Mouse (Mus musculus) brain, embryonic 14.5 days (tissue): ENCODE results near the gene Parp11.

Experiments
- CTCF ChIP-seq: fragments of 200-500 bp; IDR thresholded peaks from 2 replicates; pipeline ENCODE4 v1.5.1; 2012; ENCODE audit warnings: inconsistent platforms, mild to moderate bottlenecking, moderate library complexity, borderline replicate concordance; ENCODE audit not compliant: insufficient read depth, insufficient read length; ENCODE audit errors: extremely low read depth
- POLR2A ChIP-seq: fragments of 200-500 bp; IDR thresholded peaks from 2 replicates; pipeline ENCODE4 v1.6.1; 2012; ENCODE audit warnings: mild to moderate bottlenecking, inconsistent platforms, borderline replicate concordance; ENCODE audit not compliant: poor library complexity, insufficient read depth, insufficient read length, severe bottlenecking; ENCODE audit errors: extremely low read depth

GRCm38 (mm10) chr6:127417525-127418184, 29.0 kb upstream of the Parp11 start:
- TF ChIP-seq CTCF: no peak
- no peak for TF ChIP-seq POLR2A
